In genomic region chr13:42080131-42080916, GRCm38 (mm10) we compare ENCODE assay signal across 25 mouse cellular contexts. TPM values are rescaled to one million over a fixed set of nuclear protein-coding genes. Genes with fewer than 3 reads are reported as not detected.
DNase-seq lines count a peak whose midpoint lies in the region; ATAC-seq and TF ChIP-seq lines count a peak whose summit lies in the region.
"Had no signal": no experiment of that assay in that cellular context is flagged by ENCODE, and none has a peak within 500 bp of the region (broad histone marks: within the 10 kb centered on the region; RNA-seq: fewer than 3 reads in every experiment).

No protein-coding gene starts in this region.

- H3K27ac ChIP-seq in liver, adult 2 months (replicated peaks; ENCODE audit: insufficient read depth, low read depth, low read length): no peak overlapping the region
- H3K27ac ChIP-seq in liver, embryonic 11.5 days (ENCODE audit: low read depth, low read length): no peak overlapping the region
- H3K27ac ChIP-seq in midbrain, embryonic 15.5 days: peak overlapping the region; percentile 66
- no peak overlapping the region; the same call in 1 of the 2 replicates for H3K27ac ChIP-seq in midbrain, embryonic 10.5 days (replicated peaks)
- H3K27ac ChIP-seq in midbrain, embryonic 16.5 days (ENCODE audit: low read length): no peak overlapping the region
- H3K27ac ChIP-seq: embryonic facial prominence, embryonic 12.5 days; forebrain, embryonic 12.5 days; heart, embryonic 15.5 days; hindbrain, embryonic 13.5 days; hindbrain, postnatal 0 days had no signal

- TF ChIP-seq POLR2A in liver, adult 2 months (IDR thresholded peaks at IDR 0.05; ENCODE audit: extremely low read depth, insufficient read depth, low read length): no peak

- WGBS in liver, adult 2 months: 84% methylated on average over 10 of the region's 10 CpGs
- 64% methylated on average over 10 of the region's 10 CpGs for WGBS in liver, embryonic 11.5 days
- 66% methylated on average over 10 of the region's 10 CpGs for WGBS in midbrain, embryonic 15.5 days
- WGBS in midbrain, embryonic 10.5 days: 76% methylated on average over 10 of the region's 10 CpGs
- 66% methylated on average over 10 of the region's 10 CpGs for WGBS in midbrain, embryonic 16.5 days

- H3K4me2 ChIP-seq in liver, embryonic 11.5 days: no peak overlapping the region
- no peak overlapping the region for H3K4me2 ChIP-seq in midbrain, embryonic 15.5 days
- H3K4me2 ChIP-seq in midbrain, embryonic 16.5 days (ENCODE audit: low read length): no peak overlapping the region
- H3K4me2 ChIP-seq: embryonic facial prominence, embryonic 12.5 days; forebrain, embryonic 12.5 days; heart, embryonic 11.5 days; heart, embryonic 15.5 days; hindbrain, embryonic 13.5 days had no signal

- no peak for TF ChIP-seq CTCF in liver, adult 2 months (IDR thresholded peaks at IDR 0.05; ENCODE audit: low read depth, low read length)

- H3K4me1 ChIP-seq in liver, adult 2 months (ENCODE audit: control insufficient read depth, insufficient read depth, low read length): peaks cover 5% of the 10 kb centered on the region; the same call in 1 of the 2 replicates
- H3K4me1 ChIP-seq in liver, embryonic 11.5 days (replicated peaks; ENCODE audit: control insufficient read depth, insufficient read depth, low read length): 0 out of 2 replicates have a peak, but pooled peaks cover 6% of the 10 kb centered on the region
- peaks cover 3% of the 10 kb centered on the region for H3K4me1 ChIP-seq in midbrain, embryonic 15.5 days
- peaks cover 11% of the 10 kb centered on the region; the same call in 1 of the 2 replicates for H3K4me1 ChIP-seq in midbrain, embryonic 10.5 days
- H3K4me1 ChIP-seq in midbrain, embryonic 16.5 days (ENCODE audit: control insufficient read depth, insufficient read depth, low read length): peaks cover 3% of the 10 kb centered on the region; the same call in 1 of the 2 replicates
- H3K4me1 ChIP-seq: embryonic facial prominence, embryonic 12.5 days; forebrain, embryonic 12.5 days had no signal

- H3K36me3 ChIP-seq in liver, adult 2 months (ENCODE audit: control insufficient read depth, insufficient read depth, low read length): peaks cover 7% of the 10 kb centered on the region
- peaks cover 3% of the 10 kb centered on the region; the same call in 1 of the 2 replicates for H3K36me3 ChIP-seq in liver, embryonic 11.5 days (ENCODE audit: control insufficient read depth, insufficient read depth, low read length)
- H3K36me3 ChIP-seq in midbrain, embryonic 15.5 days (replicated peaks): no peaks in the 10 kb centered on the region
- peaks cover 60% of the 10 kb centered on the region for H3K36me3 ChIP-seq in midbrain, embryonic 10.5 days
- no peaks in the 10 kb centered on the region for H3K36me3 ChIP-seq in midbrain, embryonic 16.5 days (ENCODE audit: control insufficient read depth, insufficient read depth, low read length)

- ATAC-seq in liver, embryonic 11.5 days (replicated peaks; ENCODE audit: low FRiP score): no peak
- no peak for ATAC-seq in midbrain, embryonic 15.5 days (replicated peaks)
- 0 out of 2 replicates have a peak, but pooled peaks have one; percentile 28 for ATAC-seq in midbrain, embryonic 16.5 days
- ATAC-seq: activated CD4-positive, CD25-positive, alpha-beta regulatory T cell, adult 4 months; forebrain, embryonic 16.5 days; hindbrain, postnatal 0 days; Patski had no signal

- H3K4me3 ChIP-seq in liver, adult 2 months (ENCODE audit: insufficient read depth, low read depth, low read length): no peak overlapping the region
- H3K4me3 ChIP-seq in liver, embryonic 11.5 days (ENCODE audit: low read depth, low read length): no peak overlapping the region
- no peak overlapping the region for H3K4me3 ChIP-seq in midbrain, embryonic 15.5 days
- H3K4me3 ChIP-seq in midbrain, embryonic 10.5 days: no peak overlapping the region
- H3K4me3 ChIP-seq in midbrain, embryonic 16.5 days (ENCODE audit: low read depth, low read length): no peak overlapping the region
- H3K4me3 ChIP-seq: embryonic facial prominence, embryonic 12.5 days; forebrain, embryonic 12.5 days; heart, embryonic 15.5 days; hindbrain, embryonic 13.5 days had no signal

- intact Hi-C loops in left cerebral cortex, postnatal 25 days (cut with DNase I): no loop called here

- H3K9me3 ChIP-seq in liver, embryonic 11.5 days (ENCODE audit: control insufficient read depth, low read length): no peaks in the 10 kb centered on the region
- no peaks in the 10 kb centered on the region for H3K9me3 ChIP-seq in midbrain, embryonic 15.5 days
- H3K9me3 ChIP-seq in midbrain, embryonic 10.5 days (replicated peaks): no peaks in the 10 kb centered on the region
- no peaks in the 10 kb centered on the region for H3K9me3 ChIP-seq in midbrain, embryonic 16.5 days (replicated peaks; ENCODE audit: control insufficient read depth, low read length, poor library complexity, severe bottlenecking)
- H3K9me3 ChIP-seq: embryonic facial prominence, embryonic 12.5 days; forebrain, embryonic 12.5 days; heart, embryonic 15.5 days; hindbrain, embryonic 13.5 days had no signal

- no peaks in the 10 kb centered on the region for H3K27me3 ChIP-seq in liver, adult 2 months (ENCODE audit: control insufficient read depth, insufficient read depth, low read length)
- no peaks in the 10 kb centered on the region for H3K27me3 ChIP-seq in liver, embryonic 11.5 days (replicated peaks; ENCODE audit: control insufficient read depth, insufficient read depth, low read length)
- no peaks in the 10 kb centered on the region for H3K27me3 ChIP-seq in midbrain, embryonic 15.5 days (replicated peaks)
- H3K27me3 ChIP-seq in midbrain, embryonic 10.5 days (ENCODE audit: low read depth, poor library complexity, severe bottlenecking): no peaks in the 10 kb centered on the region
- no peaks in the 10 kb centered on the region for H3K27me3 ChIP-seq in midbrain, embryonic 16.5 days (ENCODE audit: control insufficient read depth, insufficient read depth, low read depth, low read length)
- H3K27me3 ChIP-seq: CH12.LX; embryonic facial prominence, embryonic 12.5 days; forebrain, embryonic 12.5 days; heart, embryonic 15.5 days; hindbrain, embryonic 13.5 days; Patski had no signal

- no peak overlapping the region for H3K9ac ChIP-seq in liver, adult 2 months (ENCODE audit: low read depth, low read length)
- no peak overlapping the region for H3K9ac ChIP-seq in liver, embryonic 11.5 days (ENCODE audit: low read depth, low read length)
- H3K9ac ChIP-seq in midbrain, embryonic 15.5 days: no peak overlapping the region
- no peak overlapping the region for H3K9ac ChIP-seq in midbrain, embryonic 16.5 days (ENCODE audit: low read depth, low read length)
- H3K9ac ChIP-seq: embryonic facial prominence, embryonic 12.5 days; forebrain, embryonic 12.5 days; heart, embryonic 15.5 days; hindbrain, embryonic 13.5 days had no signal

- H3K79me2 ChIP-seq in liver, adult 2 months (ENCODE audit: control insufficient read depth, insufficient read depth, low read length): peaks cover 35% of the 10 kb centered on the region

- peak; percentile 13 for DNase-seq in embryo, embryonic 9.5 days (ENCODE audit: extremely low spot score)
- DNase-seq in embryo, embryonic 11 days: no peak
- peak; percentile 33 for DNase-seq in liver, adult 2 months (ENCODE audit: extremely low read depth, low read depth, low spot score)
- DNase-seq in liver, embryonic 11.5 days (ENCODE audit: low spot score): no peak
- DNase-seq in midbrain, embryonic 10.5 days (ENCODE audit: low spot score): no peak
- DNase-seq in left cerebral cortex, postnatal 25 days (ENCODE audit: low spot score in 2 of 2): no peak
- DNase-seq: adrenal gland, postnatal 10 days; cerebellum, adult 18-20 months; cerebellum, adult 9-11 months; cerebellum, postnatal 36 days; gastrocnemius, postnatal 36 days; heart, adult 18-20 months; heart, postnatal 14 days had no signal

RNA-seq across cellular contexts. Expression of gene Hivep1, which starts 28.5 kb away (rescaled TPM):
- 3.5 and 5.1 TPM in 2 replicates for total RNA-seq in liver, adult 2 months (2014; rRNA removed)
- polyA plus RNA-seq in liver, adult 2 months (2012; rRNA removed): 7.0 and 9.0 TPM in 2 replicates
- polyA plus RNA-seq in liver, embryonic 11.5 days (2014; fragmentation: Nextera tagmentation; extraction: Ambion mirVana): 4.7 and 6.7 TPM in 2 replicates
- polyA plus RNA-seq in midbrain, embryonic 15.5 days (2015; fragmentation: Nextera tagmentation; extraction: Ambion mirVana): 17.3 and 18.2 TPM in 2 replicates
- 7.4 and 7.8 TPM in 2 replicates for polyA plus RNA-seq in midbrain, embryonic 10.5 days (2016; fragmentation: Nextera tagmentation; extraction: Ambion mirVana)
- polyA plus RNA-seq in midbrain, embryonic 16.5 days (2015; fragmentation: Nextera tagmentation; extraction: Ambion mirVana): 16.0 and 18.3 TPM in 2 replicates
- total RNA-seq in left cerebral cortex, postnatal 25 days (2021): 10 to 100 TPM; 54.3 to 72.7 TPM

Comparison
In these comparisons a context has a peak if more than half of its experiments do, and no peak if none do; other contexts are left out.
1. DNase-seq: peak in embryo, embryonic 9.5 days (single experiment) and liver, adult 2 months (single experiment); none in embryo, embryonic 11 days (single experiment), liver, embryonic 11.5 days (single experiment), midbrain, embryonic 10.5 days (single experiment) and left cerebral cortex, postnatal 25 days (0 of 2).